Mouse (Mus musculus): ENCODE results near the gene Zfp955a. TPM values are rescaled to one million over a fixed set of nuclear protein-coding genes. Genes with fewer than 3 reads are reported as not detected.
"Not testable (repeated sequence)": the region's sequence is repeated elsewhere in the genome, so short reads cannot be mapped to it uniquely, and the experiment has no call there.

Zfp955a gene
- 20.5 and 21.2 TPM in 2 replicates for polyA plus RNA-seq (2014; fragmentation: Nextera tagmentation; extraction: Ambion mirVana)

DNA sequence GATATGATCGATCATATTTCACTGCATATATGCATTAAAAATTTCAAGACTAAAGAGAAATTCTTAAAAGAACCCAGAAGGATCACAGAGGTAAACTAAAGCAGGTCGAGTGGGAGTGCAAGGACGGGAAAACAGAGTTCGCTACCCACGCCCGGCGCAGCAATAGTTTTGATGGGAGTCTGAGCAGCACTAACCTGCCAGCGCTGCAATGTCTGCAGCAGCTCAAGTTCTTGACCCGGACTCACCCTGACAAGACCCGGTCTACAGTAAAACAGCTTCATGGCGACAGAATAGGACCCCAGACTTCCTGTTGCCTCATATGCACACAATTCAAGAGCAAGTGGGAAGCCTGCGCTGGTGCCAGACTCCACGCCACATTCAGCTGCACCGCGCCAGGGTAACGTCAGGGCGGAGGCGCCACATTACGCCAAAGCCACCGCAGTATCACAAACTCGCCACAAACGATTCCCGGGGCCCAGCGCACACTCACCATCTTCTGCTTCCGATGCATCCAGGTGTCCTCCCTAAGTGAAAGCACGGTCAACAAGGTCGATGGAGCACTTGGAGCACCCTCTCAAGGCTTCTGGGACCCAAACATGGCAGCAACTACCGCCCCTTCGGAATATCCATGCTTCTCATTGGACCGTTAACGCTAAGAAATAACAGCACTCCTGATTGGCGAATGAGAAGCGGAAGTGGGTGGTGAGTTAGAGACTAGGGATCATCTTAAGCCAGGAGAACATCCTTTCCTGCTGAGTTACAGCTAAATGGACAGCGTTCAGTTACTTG lies at the start of gene Zfp955a:
TSS of gene Zfp955a (minus strand) at position 616 of the 789 bp plus-strand sequence.
- H3K36me3 ChIP-seq (ENCODE audit: control insufficient read depth, insufficient read depth, low read length); H3K9me3 ChIP-seq (ENCODE audit: control insufficient read depth, low read length); DNase-seq (ENCODE audit: low spot score, missing footprints); H3K4me1 ChIP-seq (ENCODE audit: control insufficient read depth, insufficient read depth, low read length); H3K9ac ChIP-seq (ENCODE audit: low read length); H3K27ac ChIP-seq (ENCODE audit: low read depth, low read length); H3K27me3 ChIP-seq (ENCODE audit: control insufficient read depth, insufficient read depth, low read length); H3K4me2 ChIP-seq; H3K4me3 ChIP-seq (ENCODE audit: low read depth, low read length): not testable (repeated sequence)
- WGBS: 47% methylated on average over 1 of the region's 34 CpGs
- ATAC-seq (ENCODE audit: low FRiP score): peak; percentile 100

- ATAC-seq (ENCODE audit: low FRiP score); H3K4me2 ChIP-seq: not testable (repeated sequence)
Measured at GRCm38 (mm10) chr17:33289876-33290149, 34.9 kb upstream of the Zfp955a start.

DNA sequence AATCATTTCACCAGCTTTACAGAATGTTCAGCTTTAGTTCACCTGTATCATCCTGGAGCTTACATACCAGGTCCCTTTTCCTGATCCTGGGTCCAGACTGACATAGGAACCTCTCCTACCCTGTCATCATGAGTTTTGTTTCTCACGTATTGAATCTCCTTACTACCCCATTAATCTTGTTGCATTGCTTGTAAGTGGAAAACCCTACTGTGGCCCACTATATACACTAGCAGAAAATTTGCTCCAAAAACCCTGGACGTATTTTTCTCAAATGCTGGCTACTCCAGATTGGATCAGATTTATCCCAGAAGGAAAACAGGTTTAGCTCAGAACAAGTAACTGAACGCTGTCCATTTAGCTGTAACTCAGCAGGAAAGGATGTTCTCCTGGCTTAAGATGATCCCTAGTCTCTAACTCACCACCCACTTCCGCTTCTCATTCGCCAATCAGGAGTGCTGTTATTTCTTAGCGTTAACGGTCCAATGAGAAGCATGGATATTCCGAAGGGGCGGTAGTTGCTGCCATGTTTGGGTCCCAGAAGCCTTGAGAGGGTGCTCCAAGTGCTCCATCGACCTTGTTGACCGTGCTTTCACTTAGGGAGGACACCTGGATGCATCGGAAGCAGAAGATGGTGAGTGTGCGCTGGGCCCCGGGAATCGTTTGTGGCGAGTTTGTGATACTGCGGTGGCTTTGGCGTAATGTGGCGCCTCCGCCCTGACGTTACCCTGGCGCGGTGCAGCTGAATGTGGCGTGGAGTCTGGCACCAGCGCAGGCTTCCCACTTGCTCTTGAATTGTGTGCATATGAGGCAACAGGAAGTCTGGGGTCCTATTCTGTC lies 34.3 kb upstream of the Zfp955a start, which contains the start of gene Zfp955b:
TSS of gene Zfp955b (plus strand) at position 506 of the 837 bp plus-strand sequence.
- not testable (repeated sequence) for H3K9ac ChIP-seq (ENCODE audit: low read length); H3K27ac ChIP-seq (ENCODE audit: low read depth, low read length); H3K4me2 ChIP-seq; H3K4me1 ChIP-seq (ENCODE audit: control insufficient read depth, insufficient read depth, low read length); H3K9me3 ChIP-seq (ENCODE audit: control insufficient read depth, low read length); H3K4me3 ChIP-seq (ENCODE audit: low read depth, low read length); DNase-seq (ENCODE audit: low spot score, missing footprints); H3K27me3 ChIP-seq (ENCODE audit: control insufficient read depth, insufficient read depth, low read length); H3K36me3 ChIP-seq (ENCODE audit: control insufficient read depth, insufficient read depth, low read length)
- peak; percentile 100 for ATAC-seq (ENCODE audit: low FRiP score)
- no CpG with 5 or more reads among the region's 25 CpGs for WGBS

More at GRCm38 (mm10) chr17:33289876-33290149, 34.9 kb upstream of the Zfp955a start:
- not testable (repeated sequence) for H3K4me3 ChIP-seq (ENCODE audit: low read depth, low read length); H3K27ac ChIP-seq (ENCODE audit: low read depth, low read length); DNase-seq (ENCODE audit: low spot score, missing footprints); H3K27me3 ChIP-seq (ENCODE audit: control insufficient read depth, insufficient read depth, low read length); H3K9me3 ChIP-seq (ENCODE audit: control insufficient read depth, low read length); H3K4me1 ChIP-seq (ENCODE audit: control insufficient read depth, insufficient read depth, low read length); H3K9ac ChIP-seq (ENCODE audit: low read length); H3K36me3 ChIP-seq (ENCODE audit: control insufficient read depth, insufficient read depth, low read length)
- WGBS: no CpG with 5 or more reads among the region's 9 CpGs

- Histone ChIP-seq H3K4me1 (ENCODE audit: control insufficient read depth, insufficient read depth, low read length) (no peaks in the 10 kb centered on the region), H3K36me3 (ENCODE audit: control insufficient read depth, insufficient read depth, low read length) (no peaks in the 10 kb centered on the region), H3K9me3 (ENCODE audit: control insufficient read depth, low read length) (no peaks in the 10 kb centered on the region), H3K27me3 (ENCODE audit: control insufficient read depth, insufficient read depth, low read length) (no peaks in the 10 kb centered on the region), H3K4me3 (ENCODE audit: low read depth, low read length) (no peak overlapping the region), H3K9ac (ENCODE audit: low read length) (no peak overlapping the region), H3K27ac (ENCODE audit: low read depth, low read length) (no peak overlapping the region), H3K4me2 (no peak overlapping the region)
- 87% methylated on average over 9 of the region's 9 CpGs for WGBS
- ATAC-seq (ENCODE audit: low FRiP score) (no peak), DNase-seq (ENCODE audit: low spot score, missing footprints) (peak; percentile 17)
Measured at GRCm38 (mm10) chr17:33268907-33269306, 14.0 kb upstream of the Zfp955a start.

- Histone ChIP-seq H3K9me3 (ENCODE audit: control insufficient read depth, low read length) (no peaks in the 10 kb centered on the region), H3K4me1 (ENCODE audit: control insufficient read depth, insufficient read depth, low read length) (no peaks in the 10 kb centered on the region), H3K9ac (ENCODE audit: low read length) (no peak within 1 kb of the TSS), H3K27me3 (ENCODE audit: control insufficient read depth, insufficient read depth, low read length) (no peaks in the 10 kb centered on the region), H3K36me3 (ENCODE audit: control insufficient read depth, insufficient read depth, low read length) (no peaks in the 10 kb centered on the region), H3K27ac (ENCODE audit: low read depth, low read length) (no peak within 1 kb of the TSS), H3K4me3 (ENCODE audit: low read depth, low read length) (no peak within 1 kb of the TSS), H3K4me2 (no peak within 1 kb of the TSS)
- WGBS: 81% methylated on average over 1 of the region's 1 CpGs
- DNase-seq (ENCODE audit: low spot score, missing footprints): no peak
- ATAC-seq (ENCODE audit: low FRiP score): no peak
Measured at GRCm38 (mm10) chr17:33264376-33264775, 9.4 kb upstream of the Zfp955a start, which contains the start of gene Olfr63. Gene Olfr63 (plus strand): TSS chr17:33264676.

GRCm38 (mm10) chr17:33255319-33255657 lies 343 bp upstream of the Zfp955a start:
- not testable (repeated sequence) for H3K27me3 ChIP-seq (ENCODE audit: control insufficient read depth, insufficient read depth, low read length); H3K4me2 ChIP-seq; H3K36me3 ChIP-seq (ENCODE audit: control insufficient read depth, insufficient read depth, low read length); DNase-seq (ENCODE audit: low spot score, missing footprints); H3K9ac ChIP-seq (ENCODE audit: low read length); ATAC-seq (ENCODE audit: low FRiP score); H3K9me3 ChIP-seq (ENCODE audit: control insufficient read depth, low read length); H3K27ac ChIP-seq (ENCODE audit: low read depth, low read length); H3K4me3 ChIP-seq (ENCODE audit: low read depth, low read length); H3K4me1 ChIP-seq (ENCODE audit: control insufficient read depth, insufficient read depth, low read length)
- WGBS: no CpG with 5 or more reads among the region's 2 CpGs

GRCm38 (mm10) chr17:33236646-33237045 lies 18.3 kb downstream of the Zfp955a start:
- H3K9ac ChIP-seq (ENCODE audit: low read length); ATAC-seq (ENCODE audit: low FRiP score); H3K27me3 ChIP-seq (ENCODE audit: control insufficient read depth, insufficient read depth, low read length); H3K4me2 ChIP-seq; H3K27ac ChIP-seq (ENCODE audit: low read depth, low read length); H3K4me1 ChIP-seq (ENCODE audit: control insufficient read depth, insufficient read depth, low read length); H3K4me3 ChIP-seq (ENCODE audit: low read depth, low read length); H3K36me3 ChIP-seq (ENCODE audit: control insufficient read depth, insufficient read depth, low read length); DNase-seq (ENCODE audit: low spot score, missing footprints); H3K9me3 ChIP-seq (ENCODE audit: control insufficient read depth, low read length): not testable (repeated sequence)
- 95% methylated on average over 1 of the region's 1 CpGs for WGBS

- no peak within 1 kb of the TSS for H3K9ac ChIP-seq (ENCODE audit: low read length)
- no peak within 1 kb of the TSS for H3K27ac ChIP-seq (ENCODE audit: low read depth, low read length)
- DNase-seq (ENCODE audit: low spot score, missing footprints) (no peak), ATAC-seq (ENCODE audit: low FRiP score) (no peak)
- H3K9me3 ChIP-seq (ENCODE audit: control insufficient read depth, low read length): 0 out of 2 replicates have a peak, but pooled peaks cover 2% of the 10 kb centered on the region
- no peaks in the 10 kb centered on the region for H3K4me1 ChIP-seq (ENCODE audit: control insufficient read depth, insufficient read depth, low read length)
- no peaks in the 10 kb centered on the region for H3K27me3 ChIP-seq (ENCODE audit: control insufficient read depth, insufficient read depth, low read length)
- H3K4me2 ChIP-seq: no peak within 1 kb of the TSS
- no peaks in the 10 kb centered on the region for H3K36me3 ChIP-seq (ENCODE audit: control insufficient read depth, insufficient read depth, low read length)
- no peak within 1 kb of the TSS for H3K4me3 ChIP-seq (ENCODE audit: low read depth, low read length)
- WGBS: 90% methylated on average over 2 of the region's 2 CpGs
Measured at GRCm38 (mm10) chr17:33221590-33221989, 33.4 kb downstream of the Zfp955a start, which contains the start of gene Olfr1564. Gene Olfr1564 (minus strand): TSS chr17:33221690.

- H3K4me3 ChIP-seq (ENCODE audit: low read depth, low read length); H3K9ac ChIP-seq (ENCODE audit: low read length); DNase-seq (ENCODE audit: low spot score, missing footprints); H3K27ac ChIP-seq (ENCODE audit: low read depth, low read length); H3K36me3 ChIP-seq (ENCODE audit: control insufficient read depth, insufficient read depth, low read length); H3K4me2 ChIP-seq; H3K9me3 ChIP-seq (ENCODE audit: control insufficient read depth, low read length); H3K27me3 ChIP-seq (ENCODE audit: control insufficient read depth, insufficient read depth, low read length); H3K4me1 ChIP-seq (ENCODE audit: control insufficient read depth, insufficient read depth, low read length); ATAC-seq (ENCODE audit: low FRiP score): not testable (repeated sequence)
- no CpG with 5 or more reads among the region's 2 CpGs for WGBS
Measured at GRCm38 (mm10) chr17:33191002-33191401, 63.9 kb downstream of the Zfp955a start, which contains the start of gene Olfr239. Gene Olfr239 (plus strand): TSS chr17:33191302.

Measured in midbrain, embryonic 11.5 days (tissue).